Mouse (Mus musculus) limb, embryonic 10.5 days (tissue): Measurements from ENCODE around the gene Ifi35. TPM values are rescaled to one million over a fixed set of nuclear protein-coding genes. Genes with fewer than 3 reads are reported as not detected.
"Not testable (repeated sequence)": the region's sequence is repeated elsewhere in the genome, so short reads cannot be mapped to it uniquely, and the experiment has no call there.

Experiments
- DNase-seq: peaks from one replicate; pipeline ENCODE4 v3.0.0-alpha.2; 2017; ENCODE audit warnings: low spot score
- H3K27ac ChIP-seq: fragments of 300-500 bp; sonication (generic); 2 replicates; pipeline ENCODE4 v1.5.1; 2016; ENCODE audit warnings: mild to moderate bottlenecking
- H3K27me3 ChIP-seq: fragments of 300-500 bp; sonication (generic); 2 replicates; pipeline ENCODE4 v1.6.1; 2016; ENCODE audit warnings: low read depth, mild to moderate bottlenecking; ENCODE audit not compliant: poor library complexity, severe bottlenecking
- H3K36me3 ChIP-seq: fragments of 300-500 bp; sonication (generic); 2 replicates; pipeline ENCODE4 v1.6.1; 2016; ENCODE audit warnings: mild to moderate bottlenecking, moderate library complexity
- H3K4me1 ChIP-seq: fragments of 300-500 bp; sonication (generic); 2 replicates; pipeline ENCODE4 v1.6.1; 2016
- H3K4me3 ChIP-seq: fragments of 300-500 bp; sonication (generic); 2 replicates; pipeline ENCODE4 v1.5.1; 2016; ENCODE audit warnings: mild to moderate bottlenecking, moderate library complexity
- H3K9me3 ChIP-seq: fragments of 300-500 bp; sonication (generic); replicated peaks from 2 replicates; pipeline ENCODE4 v1.6.1; 2016; ENCODE audit warnings: mild to moderate bottlenecking
- WGBS: fragments of 180-500 bp; shearing (Covaris S2); methylation state at CpG from one replicate; pipeline ENCODE4 v1.1.7; 2016; 5-methylcytosine and 5-hydroxymethylcytosine counted together
- polyA plus RNA-seq: library from polyadenylated mRNA; unstranded; fragments of >200 nt; fragmentation: Nextera tagmentation; extraction: Ambion mirVana; gene quantifications from 2 replicates; pipeline ENCODE4 v1.2.1, GENCODE M21; 2016

The Ifi35 gene
- polyA plus RNA-seq, 1 experiment from 2014 or later: 2.3 TPM

DNA sequence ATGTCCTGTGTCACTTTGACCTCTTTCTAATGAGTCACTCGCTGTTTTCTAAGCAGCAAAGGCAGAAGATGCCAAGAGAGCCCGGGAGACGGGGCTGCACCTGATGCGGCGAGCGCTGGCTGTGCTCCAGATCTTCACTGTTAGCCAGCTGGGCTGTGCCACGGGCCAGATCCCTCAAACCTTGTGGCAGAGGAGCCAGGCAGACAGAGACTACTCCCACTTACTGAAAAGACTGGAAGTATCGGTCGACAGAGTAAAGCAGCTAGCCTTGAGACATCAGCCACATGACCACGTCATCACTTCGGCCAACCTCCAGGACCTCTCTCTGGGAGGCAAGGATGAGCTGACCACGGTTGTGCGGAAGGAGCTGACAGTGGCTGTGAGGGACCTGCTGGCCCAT is 14.8 kb upstream of the Ifi35 start:
- Histone ChIP-seq H3K27ac (no peak overlapping the region), H3K27me3 (no peaks in the 10 kb centered on the region), H3K4me1 (no peaks in the 10 kb centered on the region), H3K4me3 (no peak overlapping the region), H3K36me3 (peaks cover 70% of the 10 kb centered on the region), H3K9me3 (no peaks in the 10 kb centered on the region)
- DNase-seq: no peak
- 93% methylated on average over 13 of the region's 13 CpGs for WGBS

DNA sequence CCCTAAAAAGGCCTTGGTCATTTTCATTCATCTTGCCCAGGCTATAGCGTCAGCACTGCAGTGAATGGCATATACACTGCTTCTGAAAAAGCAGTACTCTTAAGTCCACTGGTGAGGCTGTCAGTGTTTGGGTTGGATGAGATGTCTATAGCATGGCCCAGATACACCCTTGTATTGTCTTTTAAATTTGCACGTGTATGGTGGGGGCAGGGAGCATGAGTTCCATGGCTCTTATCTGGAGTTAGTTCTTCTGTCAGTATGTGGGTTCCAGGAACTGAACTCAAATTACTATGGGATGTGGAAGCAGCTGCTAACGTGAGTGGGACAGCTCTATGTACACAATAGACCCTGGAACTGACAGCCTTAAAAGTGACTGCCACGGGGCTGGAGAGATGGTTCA is 12.4 kb upstream of the Ifi35 start:
- H3K4me3 ChIP-seq: no peak overlapping the region
- no peaks in the 10 kb centered on the region for H3K27me3 ChIP-seq
- no peak for DNase-seq
- 87% methylated on average over 4 of the region's 4 CpGs for WGBS
- no peak overlapping the region for H3K27ac ChIP-seq
- no peaks in the 10 kb centered on the region for H3K9me3 ChIP-seq
- H3K36me3 ChIP-seq: peaks cover 51% of the 10 kb centered on the region
- H3K4me1 ChIP-seq: no peaks in the 10 kb centered on the region

DNA sequence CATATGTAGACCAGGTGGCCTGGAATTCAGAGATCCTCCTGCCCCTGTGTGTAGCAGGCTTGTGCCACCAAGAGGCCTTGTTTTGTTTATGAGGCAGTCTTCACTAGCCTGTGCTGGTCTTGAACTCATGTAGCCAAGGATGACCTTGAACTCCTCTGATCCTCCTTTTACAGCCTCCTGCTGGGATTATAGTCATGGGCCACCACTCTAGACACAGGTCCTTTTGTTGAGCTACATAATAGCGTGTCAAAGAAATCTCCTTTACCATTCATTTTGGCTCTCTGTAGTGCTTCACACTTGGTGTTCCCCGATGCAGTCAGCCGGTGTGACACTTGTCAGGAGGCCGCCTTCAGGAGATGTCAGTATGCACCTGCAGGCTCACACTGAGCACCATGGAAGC is 11.3 kb upstream of the Ifi35 start:
- no peak overlapping the region for H3K4me3 ChIP-seq
- DNase-seq: no peak
- peaks cover 40% of the 10 kb centered on the region for H3K36me3 ChIP-seq
- 88% methylated on average over 4 of the region's 4 CpGs for WGBS
- no peak overlapping the region for H3K27ac ChIP-seq
- no peaks in the 10 kb centered on the region for H3K27me3 ChIP-seq
- no peaks in the 10 kb centered on the region for H3K4me1 ChIP-seq
- no peaks in the 10 kb centered on the region for H3K9me3 ChIP-seq

DNA sequence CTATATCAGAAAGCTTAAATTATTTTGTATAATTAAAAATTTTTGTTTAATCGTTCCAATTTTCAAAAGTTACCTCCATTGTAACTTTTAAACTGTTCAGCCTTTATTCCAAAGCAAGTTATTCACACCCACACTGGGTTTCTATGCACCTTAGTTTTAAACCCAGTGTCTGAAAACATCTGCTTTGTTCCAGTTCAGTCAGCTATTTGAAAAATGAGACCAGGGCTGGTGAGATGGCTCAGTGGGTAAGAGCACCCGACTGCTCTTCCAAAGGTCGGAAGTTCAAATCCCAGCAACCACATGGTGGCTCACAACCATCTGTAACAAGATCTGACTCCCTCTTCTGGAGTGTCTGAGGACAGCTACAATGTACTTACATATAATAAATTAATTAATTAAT is 10.2 kb upstream of the Ifi35 start:
- not testable (repeated sequence) for H3K4me1 ChIP-seq, H3K27me3 ChIP-seq, DNase-seq, H3K4me3 ChIP-seq, H3K9me3 ChIP-seq, H3K27ac ChIP-seq
- H3K36me3 ChIP-seq: peaks cover 32% of the 10 kb centered on the region
- WGBS: 55% methylated on average over 3 of the region's 3 CpGs

DNA sequence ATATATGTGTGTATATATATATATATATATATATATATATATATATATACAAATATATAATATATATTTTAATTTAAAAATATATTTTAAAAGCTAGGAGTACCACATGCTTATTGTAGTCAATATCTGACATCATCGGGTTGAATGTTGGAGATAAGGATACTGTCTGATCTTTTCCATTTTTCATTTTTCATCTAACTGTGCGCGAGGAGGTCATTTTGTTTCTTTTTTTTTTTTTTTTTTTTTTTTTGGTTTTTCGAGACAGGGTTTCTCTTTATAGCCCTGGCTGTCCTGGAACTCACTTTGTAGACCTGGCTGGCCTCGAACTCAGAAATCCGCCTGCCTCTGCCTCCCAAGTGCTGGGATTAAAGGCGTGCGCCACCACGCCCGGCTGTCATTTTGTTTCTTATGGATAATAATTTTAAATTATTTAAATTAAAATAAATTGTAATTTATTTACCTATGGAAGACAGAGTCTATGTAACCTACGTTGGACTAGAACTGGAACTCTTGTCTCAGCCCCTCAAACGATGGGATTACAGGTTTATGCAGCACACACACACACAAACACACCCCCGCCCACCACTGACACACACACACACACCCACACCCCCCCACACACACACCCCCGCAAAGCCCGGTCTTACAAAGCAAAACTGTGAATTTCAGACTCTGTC is 6.6 kb upstream of the Ifi35 start:
- not testable (repeated sequence) for H3K27me3 ChIP-seq, DNase-seq, H3K9me3 ChIP-seq
- Histone ChIP-seq H3K27ac (peak overlapping the region; percentile 92), H3K36me3 (peaks cover 35% of the 10 kb centered on the region), H3K4me3 (peak overlapping the region; percentile 66), H3K4me1 (peaks cover 20% of the 10 kb centered on the region)
- WGBS: 37% methylated on average over 15 of the region's 15 CpGs

DNA sequence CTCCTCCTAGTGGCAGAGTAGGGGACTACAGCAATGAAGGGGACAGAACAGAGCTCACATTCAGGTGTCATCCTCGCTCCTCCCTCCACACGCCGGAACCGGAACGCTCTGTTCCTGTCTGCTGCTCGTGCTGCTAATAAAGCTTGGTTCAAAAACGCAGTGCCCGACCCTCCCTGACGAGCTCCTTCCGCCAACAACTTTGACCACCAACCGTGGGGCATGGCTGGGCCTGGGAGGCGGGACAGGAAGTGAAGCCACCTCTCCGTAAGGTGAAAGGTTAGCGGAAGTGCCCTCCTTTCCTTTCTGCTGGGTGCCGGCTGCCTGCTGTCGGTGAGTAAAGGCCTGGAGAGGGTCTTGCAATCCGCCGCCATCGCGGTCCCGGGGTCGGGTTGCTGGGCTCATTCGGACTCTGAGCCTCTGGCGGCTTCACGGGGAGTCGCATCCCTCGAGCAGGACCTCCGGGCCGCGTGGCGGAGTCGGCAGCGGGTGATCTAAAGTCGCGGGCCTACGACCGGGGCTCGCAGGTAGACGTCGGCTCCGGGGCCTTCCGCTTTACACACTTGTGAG is 6.0 kb upstream of the Ifi35 start, which contains the start of gene Rpl27:
Rpl27 (plus strand) TSS at position 172 of the 567 bp plus-strand sequence.
- WGBS: under 1% methylated on average over 42 of the region's 42 CpGs
- peak within 1 kb of the TSS; percentile 92 for H3K27ac ChIP-seq
- no peaks in the 10 kb centered on the region for H3K27me3 ChIP-seq
- peaks cover 20% of the 10 kb centered on the region for H3K4me1 ChIP-seq
- H3K4me3 ChIP-seq: peak within 1 kb of the TSS; percentile 66
- peak; percentile 98 for DNase-seq
- H3K9me3 ChIP-seq: no peaks in the 10 kb centered on the region
- peaks cover 38% of the 10 kb centered on the region for H3K36me3 ChIP-seq

DNA sequence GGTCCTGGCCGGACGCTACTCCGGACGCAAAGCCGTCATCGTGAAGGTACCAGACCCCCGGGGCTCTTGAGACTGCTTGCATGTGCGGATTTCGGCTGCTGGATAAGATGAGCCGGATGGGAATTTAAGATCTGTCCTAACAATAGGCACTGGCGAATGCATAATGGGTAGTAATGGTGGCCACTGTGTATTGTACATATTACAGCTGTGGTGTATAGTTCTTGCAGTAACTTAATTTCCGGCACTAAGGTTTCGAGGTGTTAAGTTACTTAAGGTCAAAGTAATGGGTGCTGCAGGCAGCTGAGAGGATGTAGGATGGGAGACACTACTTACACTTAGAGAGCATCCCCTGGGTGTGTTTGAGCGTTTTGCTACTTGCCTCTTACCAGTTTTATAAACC is 5.4 kb upstream of the Ifi35 start:
- DNase-seq: no peak
- WGBS: 1% methylated on average over 14 of the region's 14 CpGs

DNA sequence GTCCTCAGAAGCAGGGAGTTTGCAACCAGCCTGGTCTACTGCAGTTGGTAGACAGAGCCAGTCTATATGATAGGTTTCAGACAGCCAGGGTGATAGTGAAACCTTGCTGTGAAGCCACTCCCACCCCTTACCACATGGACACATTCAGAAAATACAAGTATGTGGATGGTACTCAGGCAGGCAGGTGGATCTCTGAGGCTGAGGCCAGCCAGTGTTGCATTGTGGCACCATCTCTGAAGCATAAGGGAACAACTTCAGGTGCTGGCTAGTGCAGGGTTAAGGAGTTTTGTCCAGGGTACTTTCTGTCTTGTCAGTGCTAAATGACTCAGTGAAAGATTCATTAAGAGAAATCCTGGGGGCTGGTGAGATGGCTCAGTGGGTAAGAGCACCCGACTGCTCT is 1.9 kb upstream of the Ifi35 start:
- Histone ChIP-seq H3K36me3 (peaks cover 38% of the 10 kb centered on the region), H3K4me1 (peaks cover 25% of the 10 kb centered on the region), H3K27me3 (no peaks in the 10 kb centered on the region), H3K4me3 (no peak overlapping the region), H3K9me3 (no peaks in the 10 kb centered on the region), H3K27ac (no peak overlapping the region)
- no peak for DNase-seq
- 83% methylated on average over 1 of the region's 1 CpGs for WGBS

More for the DNA sequence above, 5.4 kb upstream of the Ifi35 start:
- no peaks in the 10 kb centered on the region for H3K9me3 ChIP-seq
- peaks cover 20% of the 10 kb centered on the region for H3K4me1 ChIP-seq
- H3K36me3 ChIP-seq: peaks cover 38% of the 10 kb centered on the region
- H3K4me3 ChIP-seq: peak overlapping the region; percentile 66
- H3K27me3 ChIP-seq: no peaks in the 10 kb centered on the region
- peak overlapping the region; percentile 92 for H3K27ac ChIP-seq

DNA sequence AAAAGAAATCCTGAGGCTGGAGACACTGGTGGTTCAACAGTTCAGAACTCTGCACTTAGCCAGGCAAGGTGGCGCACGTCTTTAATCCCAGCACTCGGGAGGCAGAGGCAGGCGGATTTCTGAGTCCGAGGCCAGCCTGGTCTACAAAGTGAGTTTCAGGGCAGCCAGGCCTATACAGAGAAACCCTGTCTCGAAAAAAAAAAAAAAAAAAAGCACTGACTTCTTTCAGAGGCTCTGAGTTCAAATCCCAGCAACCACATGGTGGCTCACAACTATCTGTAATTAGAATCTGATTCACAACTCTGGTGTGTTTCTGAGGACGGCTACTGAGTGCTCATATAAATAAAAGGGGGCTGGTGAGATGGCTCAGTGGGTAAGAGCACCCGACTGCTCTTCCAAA is 1.3 kb upstream of the Ifi35 start:
- H3K36me3 ChIP-seq: peaks cover 38% of the 10 kb centered on the region
- not testable (repeated sequence) for H3K9me3 ChIP-seq, H3K27me3 ChIP-seq, H3K27ac ChIP-seq, H3K4me3 ChIP-seq, DNase-seq
- H3K4me1 ChIP-seq: peaks cover 25% of the 10 kb centered on the region
- WGBS: 92% methylated on average over 8 of the region's 8 CpGs

DNA sequence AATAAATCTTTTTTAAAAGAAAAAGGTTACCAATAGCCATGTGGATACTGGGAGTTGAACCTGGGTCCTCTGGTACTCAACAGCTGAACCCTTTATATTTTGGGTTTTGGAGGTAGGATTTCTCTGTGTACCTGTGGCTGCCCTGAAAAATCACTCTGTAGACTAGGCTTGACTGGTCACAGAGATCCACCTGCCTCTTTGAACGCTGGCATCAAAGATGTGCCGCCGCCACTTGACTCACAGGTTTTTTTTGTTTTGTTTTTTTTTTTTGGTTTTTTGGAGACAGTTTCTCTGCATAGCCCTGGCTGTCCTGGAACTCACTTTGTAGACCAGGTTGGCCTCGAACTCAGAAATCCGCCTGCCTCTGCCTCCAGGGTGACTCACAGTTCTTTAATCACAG is 421 bp upstream of the Ifi35 start:
- H3K36me3 ChIP-seq: peaks cover 38% of the 10 kb centered on the region
- no peak overlapping the region for H3K27ac ChIP-seq
- no peak overlapping the region; the same call in 1 of the 2 replicates for H3K4me3 ChIP-seq

DNA sequence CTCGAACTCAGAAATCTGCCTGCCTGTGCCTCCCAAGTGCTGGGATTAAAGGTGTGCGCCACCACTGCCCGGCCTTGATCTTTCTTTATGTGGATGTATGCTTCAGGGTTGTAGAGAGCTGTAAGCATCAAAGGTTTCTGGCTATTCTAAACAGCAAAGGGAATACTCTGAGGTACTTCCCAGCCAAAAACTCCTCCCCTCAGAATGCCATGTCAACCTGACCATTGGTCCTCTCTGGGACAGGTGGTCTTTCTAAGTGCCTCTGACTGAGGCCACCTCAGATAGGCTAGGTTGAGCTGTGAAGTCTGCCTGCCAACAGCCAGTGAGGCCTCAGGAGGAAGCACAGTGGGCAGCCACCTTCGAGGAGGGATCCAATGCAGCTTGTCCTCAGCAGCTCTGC is 692 bp downstream of the Ifi35 start:
- 84% methylated on average over 4 of the region's 4 CpGs for WGBS
- H3K4me3 ChIP-seq: no peak overlapping the region; the same call in 1 of the 2 replicates

More for the DNA sequence above, 421 bp upstream of the Ifi35 start:
- Histone ChIP-seq H3K9me3 (no peaks in the 10 kb centered on the region), H3K27me3 (no peaks in the 10 kb centered on the region), H3K4me1 (peaks cover 25% of the 10 kb centered on the region)
- WGBS: 86% methylated on average over 5 of the region's 5 CpGs
- no peak for DNase-seq

DNA sequence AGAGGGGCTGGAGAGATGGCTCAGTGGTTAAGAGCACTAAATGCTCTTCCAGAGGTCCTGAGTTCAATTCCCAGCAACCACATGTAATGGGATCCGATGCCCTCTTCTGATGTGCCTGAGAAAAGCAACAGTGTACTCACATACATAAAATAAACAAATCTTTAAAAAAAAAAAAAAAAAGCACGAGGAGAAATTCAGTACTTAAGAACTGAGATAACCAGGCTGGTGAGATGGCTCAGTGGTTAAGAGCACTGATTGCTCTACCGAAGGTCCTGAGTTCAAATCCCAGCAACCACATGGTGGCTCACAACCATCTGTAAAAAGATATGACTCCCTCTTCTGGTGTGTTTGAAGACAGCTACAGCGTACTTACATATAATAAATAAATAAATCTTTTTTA is 1.4 kb downstream of the Ifi35 start:
- 90% methylated on average over 4 of the region's 4 CpGs for WGBS
- not testable (repeated sequence) for H3K27me3 ChIP-seq, H3K4me3 ChIP-seq, H3K9me3 ChIP-seq, H3K27ac ChIP-seq, DNase-seq, H3K4me1 ChIP-seq
- H3K36me3 ChIP-seq: peaks cover 21% of the 10 kb centered on the region

More for the DNA sequence above, 692 bp downstream of the Ifi35 start:
- no peaks in the 10 kb centered on the region for H3K9me3 ChIP-seq
- H3K27me3 ChIP-seq: no peaks in the 10 kb centered on the region
- peaks cover 28% of the 10 kb centered on the region for H3K36me3 ChIP-seq
- peaks cover 15% of the 10 kb centered on the region for H3K4me1 ChIP-seq
- DNase-seq: no peak
- no peak overlapping the region for H3K27ac ChIP-seq

DNA sequence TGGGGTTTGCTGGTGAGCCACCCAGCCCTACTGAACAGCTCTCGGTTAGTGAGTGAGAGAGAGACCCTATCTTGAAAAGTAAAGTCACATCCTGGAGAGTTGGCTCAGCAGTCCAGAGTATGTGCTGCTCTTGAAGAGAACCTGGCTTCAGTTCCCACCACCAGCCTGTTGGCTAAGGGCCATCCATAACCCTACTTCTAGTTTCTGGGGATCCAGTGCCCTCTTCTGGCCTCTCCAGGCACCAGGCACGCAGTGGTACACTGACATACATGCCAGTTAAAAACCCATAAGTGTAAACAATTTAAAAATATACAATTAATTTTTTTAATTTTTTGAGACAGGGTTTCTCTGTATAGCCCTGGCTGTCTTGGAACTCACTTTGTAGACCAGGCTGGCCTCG is 2.2 kb downstream of the Ifi35 start:
- DNase-seq: no peak
- Histone ChIP-seq H3K9me3 (no peaks in the 10 kb centered on the region), H3K4me1 (peaks cover 7% of the 10 kb centered on the region), H3K27me3 (no peaks in the 10 kb centered on the region), H3K4me3 (no peak overlapping the region), H3K27ac (no peak overlapping the region), H3K36me3 (peaks cover 13% of the 10 kb centered on the region)
- 85% methylated on average over 3 of the region's 3 CpGs for WGBS
